Mouse (Mus musculus) heart, embryonic 12.5 days (tissue): Measurements from ENCODE around the gene Mrc2. TPM values are rescaled to one million over a fixed set of nuclear protein-coding genes. Genes with fewer than 3 reads are reported as not detected.

Source experiments
- ATAC-seq: fragments of 200-750 bp; cut with Nextera tagmentation; 2 replicates; pipeline ENCODE4 v1.8.0; 2017; ENCODE audit warnings: moderate TSS enrichment, moderate library complexity; ENCODE audit not compliant: insufficient number of reproducible peaks, low FRiP score
- H3K27ac ChIP-seq: fragments of 300-500 bp; sonication (generic); 2 replicates; pipeline ENCODE4 v1.5.1; 2016; ENCODE audit warnings: mild to moderate bottlenecking, moderate library complexity; ENCODE audit not compliant: poor library complexity, severe bottlenecking
- H3K27me3 ChIP-seq: fragments of 300-500 bp; sonication (generic); replicated peaks from 2 replicates; pipeline ENCODE4 v1.6.1; 2016; ENCODE audit warnings: mild to moderate bottlenecking, moderate library complexity
- H3K36me3 ChIP-seq: fragments of 300-500 bp; sonication (generic); 2 replicates; pipeline ENCODE4 v1.6.1; 2016; ENCODE audit warnings: mild to moderate bottlenecking, moderate library complexity
- H3K4me1 ChIP-seq: fragments of 300-500 bp; sonication (generic); replicated peaks from 2 replicates; pipeline ENCODE4 v1.6.1; 2016; ENCODE audit warnings: mild to moderate bottlenecking
- H3K4me2 ChIP-seq: fragments of 300-500 bp; sonication (generic); 2 replicates; pipeline ENCODE4 v1.6.1; 2016; ENCODE audit warnings: mild to moderate bottlenecking, moderate library complexity
- H3K4me3 ChIP-seq: fragments of 300-500 bp; sonication (generic); 2 replicates; pipeline ENCODE4 v1.5.1; 2016; ENCODE audit warnings: mild to moderate bottlenecking
- H3K9ac ChIP-seq: fragments of 300-500 bp; sonication (generic); 2 replicates; pipeline ENCODE4 v1.6.1; 2016; ENCODE audit warnings: mild to moderate bottlenecking, moderate library complexity
- H3K9me3 ChIP-seq: fragments of 300-500 bp; sonication (generic); replicated peaks from 2 replicates; pipeline ENCODE4 v1.6.1; 2016; ENCODE audit warnings: mild to moderate bottlenecking, moderate library complexity
- WGBS: fragments of 180-500 bp; shearing (Covaris S2); methylation state at CpG from one replicate; pipeline ENCODE4 v1.1.7; 2016; 5-methylcytosine and 5-hydroxymethylcytosine counted together
- polyA plus RNA-seq: library from polyadenylated mRNA; unstranded; fragments of >200 nt; fragmentation: Nextera tagmentation; extraction: Ambion mirVana; gene quantifications from 2 replicates; pipeline ENCODE4 v1.2.1, GENCODE M21; 2016

Mrc2 gene
- polyA plus RNA-seq, result 16.0 and 16.3 TPM in 2 replicates

- H3K36me3 ChIP-seq, result peaks cover 9% of the 10 kb centered on the region; the same call in 1 of the 2 replicates
- peak; percentile 66 for ATAC-seq
- H3K27ac ChIP-seq, result peak within 1 kb of the TSS; percentile 52
- peak within 1 kb of the TSS; percentile 65 for H3K4me3 ChIP-seq
- H3K4me2 ChIP-seq, result peak within 1 kb of the TSS; percentile 95
- no peaks in the 10 kb centered on the region for H3K9me3 ChIP-seq
- under 1% methylated on average over 71 of the region's 75 CpGs for WGBS
- no peaks in the 10 kb centered on the region for H3K27me3 ChIP-seq
- peak within 1 kb of the TSS; percentile 77 for H3K9ac ChIP-seq
- H3K4me1 ChIP-seq, result peaks cover 46% of the 10 kb centered on the region
These were observed at the start of gene Mrc2 for GRCm38 (mm10) chr11:105292124-105293071. Mrc2 (plus strand) TSS chr11:105292643.

- WGBS, result 88% methylated on average over 1 of the region's 1 CpGs
- peaks cover 61% of the 10 kb centered on the region for H3K36me3 ChIP-seq
- H3K27me3 ChIP-seq, result no peaks in the 10 kb centered on the region
- H3K4me1 ChIP-seq, result no peaks in the 10 kb centered on the region
- H3K27ac ChIP-seq, result no peak overlapping the region
- H3K9ac ChIP-seq, result no peak overlapping the region
- ATAC-seq, result no peak
- no peak overlapping the region for H3K4me3 ChIP-seq
- H3K4me2 ChIP-seq, result no peak overlapping the region
- H3K9me3 ChIP-seq, result no peaks in the 10 kb centered on the region
These were observed 46.1 kb upstream of the Mrc2 start for GRCm38 (mm10) chr11:105246369-105246768.

GRCm38 (mm10) chr11:105246785-105247184 is 45.7 kb upstream of the Mrc2 start:
- Histone ChIP-seq H3K9me3 (no peaks in the 10 kb centered on the region), H3K4me3 (no peak overlapping the region), H3K36me3 (peaks cover 60% of the 10 kb centered on the region), H3K4me2 (no peak overlapping the region), H3K27me3 (no peaks in the 10 kb centered on the region), H3K4me1 (no peaks in the 10 kb centered on the region), H3K27ac (no peak overlapping the region), H3K9ac (no peak overlapping the region)
- 89% methylated on average over 6 of the region's 6 CpGs for WGBS
- ATAC-seq, result no peak

GRCm38 (mm10) chr11:105247321-105247720 is 45.1 kb upstream of the Mrc2 start:
- H3K27ac ChIP-seq, result no peak overlapping the region
- H3K4me2 ChIP-seq, result no peak overlapping the region
- H3K9me3 ChIP-seq, result no peaks in the 10 kb centered on the region
- no peak for ATAC-seq
- H3K4me1 ChIP-seq, result no peaks in the 10 kb centered on the region
- peaks cover 58% of the 10 kb centered on the region for H3K36me3 ChIP-seq
- H3K27me3 ChIP-seq, result no peaks in the 10 kb centered on the region
- H3K9ac ChIP-seq, result no peak overlapping the region
- H3K4me3 ChIP-seq, result no peak overlapping the region
- WGBS, result 92% methylated on average over 5 of the region's 5 CpGs

- no peak overlapping the region; the same call in 1 of the 2 replicates for H3K27ac ChIP-seq
- 45% methylated on average over 3 of the region's 3 CpGs for WGBS
- H3K36me3 ChIP-seq, result peaks cover 61% of the 10 kb centered on the region
- H3K27me3 ChIP-seq, result no peaks in the 10 kb centered on the region
- H3K4me2 ChIP-seq, result no peak overlapping the region
- ATAC-seq, result no peak
- H3K4me1 ChIP-seq, result no peaks in the 10 kb centered on the region
- no peak overlapping the region for H3K9ac ChIP-seq
- H3K4me3 ChIP-seq, result no peak overlapping the region
- H3K9me3 ChIP-seq, result 0 out of 2 replicates have a peak, but pooled peaks cover 3% of the 10 kb centered on the region
These were observed 32.7 kb upstream of the Mrc2 start for GRCm38 (mm10) chr11:105259733-105260132.

GRCm38 (mm10) chr11:105261116-105261515 is 31.3 kb upstream of the Mrc2 start:
- no peak for ATAC-seq
- no peak overlapping the region for H3K4me2 ChIP-seq
- no peak overlapping the region for H3K9ac ChIP-seq
- no peaks in the 10 kb centered on the region for H3K4me1 ChIP-seq
- 86% methylated on average over 5 of the region's 5 CpGs for WGBS
- H3K27ac ChIP-seq, result no peak overlapping the region
- peaks cover 50% of the 10 kb centered on the region for H3K36me3 ChIP-seq
- H3K9me3 ChIP-seq, result 0 out of 2 replicates have a peak, but pooled peaks cover 3% of the 10 kb centered on the region
- H3K4me3 ChIP-seq, result no peak overlapping the region
- H3K27me3 ChIP-seq, result no peaks in the 10 kb centered on the region

GRCm38 (mm10) chr11:105261601-105262351 is 30.7 kb upstream of the Mrc2 start:
- Histone ChIP-seq H3K4me3 (no peak overlapping the region), H3K36me3 (peaks cover 55% of the 10 kb centered on the region), H3K9ac (no peak overlapping the region), H3K9me3 (0 out of 2 replicates have a peak, but pooled peaks cover 3% of the 10 kb centered on the region), H3K27me3 (no peaks in the 10 kb centered on the region), H3K4me2 (no peak overlapping the region), H3K4me1 (no peaks in the 10 kb centered on the region), H3K27ac (no peak overlapping the region)
- 80% methylated on average over 4 of the region's 4 CpGs for WGBS
- no peak for ATAC-seq

GRCm38 (mm10) chr11:105264506-105264905 is 27.9 kb upstream of the Mrc2 start:
- no peaks in the 10 kb centered on the region for H3K27me3 ChIP-seq
- H3K27ac ChIP-seq, result no peak overlapping the region
- H3K9me3 ChIP-seq, result no peaks in the 10 kb centered on the region
- no peak for ATAC-seq
- H3K4me2 ChIP-seq, result no peak overlapping the region
- peaks cover 54% of the 10 kb centered on the region for H3K36me3 ChIP-seq
- H3K4me3 ChIP-seq, result no peak overlapping the region
- H3K4me1 ChIP-seq, result no peaks in the 10 kb centered on the region
- no peak overlapping the region for H3K9ac ChIP-seq

GRCm38 (mm10) chr11:105264988-105265387 is 27.5 kb upstream of the Mrc2 start:
- H3K27me3 ChIP-seq, result no peaks in the 10 kb centered on the region
- WGBS, result 86% methylated on average over 3 of the region's 3 CpGs
- ATAC-seq, result no peak
- no peak overlapping the region for H3K9ac ChIP-seq
- no peaks in the 10 kb centered on the region for H3K4me1 ChIP-seq
- no peaks in the 10 kb centered on the region for H3K9me3 ChIP-seq
- H3K27ac ChIP-seq, result no peak overlapping the region
- H3K36me3 ChIP-seq, result peaks cover 50% of the 10 kb centered on the region
- no peak overlapping the region for H3K4me3 ChIP-seq
- H3K4me2 ChIP-seq, result no peak overlapping the region

- no peaks in the 10 kb centered on the region for H3K4me1 ChIP-seq
- no peak overlapping the region for H3K27ac ChIP-seq
- ATAC-seq, result no peak
- peaks cover 46% of the 10 kb centered on the region for H3K36me3 ChIP-seq
- no peaks in the 10 kb centered on the region for H3K9me3 ChIP-seq
- no peak overlapping the region for H3K9ac ChIP-seq
- no peaks in the 10 kb centered on the region for H3K27me3 ChIP-seq
- no peak overlapping the region for H3K4me2 ChIP-seq
- 16% methylated on average over 2 of the region's 2 CpGs for WGBS
- no peak overlapping the region for H3K4me3 ChIP-seq
These were observed 22.3 kb upstream of the Mrc2 start for GRCm38 (mm10) chr11:105270155-105270554.

- no peak overlapping the region for H3K4me2 ChIP-seq
- H3K27me3 ChIP-seq, result no peaks in the 10 kb centered on the region
- H3K36me3 ChIP-seq, result peaks cover 71% of the 10 kb centered on the region
- peaks cover 33% of the 10 kb centered on the region for H3K4me1 ChIP-seq
- H3K9ac ChIP-seq, result no peak overlapping the region
- H3K4me3 ChIP-seq, result no peak overlapping the region
- WGBS, result 89% methylated on average over 6 of the region's 6 CpGs
- no peak overlapping the region for H3K27ac ChIP-seq
- ATAC-seq, result no peak
- no peaks in the 10 kb centered on the region for H3K9me3 ChIP-seq
These were observed 12.0 kb upstream of the Mrc2 start for GRCm38 (mm10) chr11:105280456-105280855.
